Mouse (Mus musculus) kidney, embryonic 14.5 days (tissue): ENCODE results near the gene Krtap3-3. TPM values are rescaled to one million over a fixed set of nuclear protein-coding genes. Genes with fewer than 3 reads are reported as not detected.

ENCODE experiments used
- ATAC-seq: fragments of 200-750 bp; cut with Nextera tagmentation; 2 replicates; pipeline ENCODE4 v1.8.0; 2017; ENCODE audit warnings: moderate number of reproducible peaks, mild to moderate bottlenecking, moderate TSS enrichment, moderate library complexity; ENCODE audit not compliant: low FRiP score, low TSS enrichment
- H3K27ac ChIP-seq: fragments of 300-500 bp; sonication (generic); 2 replicates; pipeline ENCODE4 v1.5.1; 2014; ENCODE audit warnings: low read depth, mild to moderate bottlenecking, low read length, moderate library complexity, mixed read lengths
- H3K27me3 ChIP-seq: fragments of 300-500 bp; sonication (generic); 2 replicates; pipeline ENCODE4 v1.6.1; 2014; ENCODE audit warnings: mild to moderate bottlenecking, low read length; ENCODE audit not compliant: control insufficient read depth, insufficient read depth
- H3K36me3 ChIP-seq: fragments of 300-500 bp; sonication (generic); 2 replicates; pipeline ENCODE4 v1.6.1; 2014; ENCODE audit warnings: low read length, mixed read lengths; ENCODE audit not compliant: control insufficient read depth, insufficient read depth
- H3K4me1 ChIP-seq: fragments of 300-500 bp; sonication (generic); 2 replicates; pipeline ENCODE4 v1.6.1; 2014; ENCODE audit warnings: low read length, mixed read lengths; ENCODE audit not compliant: control insufficient read depth, insufficient read depth
- H3K4me2 ChIP-seq: fragments of 300-500 bp; sonication (generic); replicated peaks from 2 replicates; pipeline ENCODE4 v1.6.1; 2014; ENCODE audit warnings: low read depth, mild to moderate bottlenecking, low read length
- H3K4me3 ChIP-seq: fragments of 300-500 bp; sonication (generic); 2 replicates; pipeline ENCODE4 v1.5.1; 2014; ENCODE audit warnings: mild to moderate bottlenecking, low read length
- H3K9ac ChIP-seq: fragments of 300-500 bp; sonication (generic); 2 replicates; pipeline ENCODE4 v1.6.1; 2014; ENCODE audit warnings: low read depth, mild to moderate bottlenecking, low read length, moderate library complexity
- H3K9me3 ChIP-seq: fragments of 300-500 bp; sonication (generic); 2 replicates; pipeline ENCODE4 v1.6.1; 2016; ENCODE audit warnings: low read length; ENCODE audit not compliant: control insufficient read depth
- WGBS: fragments of 180-500 bp; shearing (Covaris S2); extraction: QIAGEN DNeasy Blood & Tissue Kit; methylation state at CpG from one replicate; pipeline ENCODE4 v1.1.7; 2014; 5-methylcytosine and 5-hydroxymethylcytosine counted together
- polyA plus RNA-seq: library from polyadenylated mRNA; unstranded; fragments of >200 nt; fragmentation: Nextera tagmentation; extraction: Ambion mirVana; gene quantifications from 2 replicates; pipeline ENCODE4 v1.2.1, GENCODE M21; 2014

The Krtap3-3 gene
- polyA plus RNA-seq, 1 experiment from 2014 or later = not detected

GRCm38 (mm10) chr11:99573164-99573563 is 22.5 kb upstream of the Krtap3-3 start:
- H3K4me3 ChIP-seq = no peak overlapping the region
- H3K36me3 ChIP-seq = no peaks in the 10 kb centered on the region
- no peak overlapping the region for H3K4me2 ChIP-seq
- 57% methylated on average over 4 of the region's 4 CpGs for WGBS
- no peaks in the 10 kb centered on the region for H3K27me3 ChIP-seq
- H3K9ac ChIP-seq = no peak overlapping the region
- no peak for ATAC-seq
- no peaks in the 10 kb centered on the region for H3K9me3 ChIP-seq
- H3K4me1 ChIP-seq = no peaks in the 10 kb centered on the region
- H3K27ac ChIP-seq = no peak overlapping the region

GRCm38 (mm10) chr11:99566530-99566929 is 15.9 kb upstream of the Krtap3-3 start, which contains the start of gene Krtap3-1:
Gene Krtap3-1, minus strand, starts transcription at chr11:99566630.
- no peaks in the 10 kb centered on the region for H3K27me3 ChIP-seq
- ATAC-seq = no peak
- H3K9me3 ChIP-seq = no peaks in the 10 kb centered on the region
- no peaks in the 10 kb centered on the region for H3K4me1 ChIP-seq
- 79% methylated on average over 7 of the region's 7 CpGs for WGBS
- H3K4me3 ChIP-seq = no peak within 1 kb of the TSS
- no peak within 1 kb of the TSS for H3K9ac ChIP-seq
- no peak within 1 kb of the TSS for H3K4me2 ChIP-seq
- no peak within 1 kb of the TSS for H3K27ac ChIP-seq
- no peaks in the 10 kb centered on the region for H3K36me3 ChIP-seq

GRCm38 (mm10) chr11:99562580-99562979 is 11.9 kb upstream of the Krtap3-3 start:
- WGBS = 69% methylated on average over 6 of the region's 6 CpGs
- Histone ChIP-seq H3K4me1 (no peaks in the 10 kb centered on the region), H3K4me3 (no peak overlapping the region), H3K36me3 (no peaks in the 10 kb centered on the region), H3K27ac (no peak overlapping the region), H3K27me3 (no peaks in the 10 kb centered on the region), H3K9me3 (no peaks in the 10 kb centered on the region), H3K4me2 (no peak overlapping the region), H3K9ac (no peak overlapping the region)
- no peak for ATAC-seq

GRCm38 (mm10) chr11:99559366-99559765 is 8.7 kb upstream of the Krtap3-3 start, which contains the start of gene Gm11939:
Gene Gm11939, minus strand, starts transcription at chr11:99559466.
- Histone ChIP-seq H3K27me3 (no peaks in the 10 kb centered on the region), H3K36me3 (no peaks in the 10 kb centered on the region), H3K27ac (no peak within 1 kb of the TSS), H3K9me3 (no peaks in the 10 kb centered on the region), H3K4me2 (no peak within 1 kb of the TSS), H3K4me3 (no peak within 1 kb of the TSS), H3K9ac (no peak within 1 kb of the TSS), H3K4me1 (no peaks in the 10 kb centered on the region)
- no peak for ATAC-seq
- 89% methylated on average over 9 of the region's 9 CpGs for WGBS

- 50% methylated on average over 3 of the region's 3 CpGs for WGBS
Measured at GRCm38 (mm10) chr11:99557976-99558745, 7.5 kb upstream of the Krtap3-3 start.

GRCm38 (mm10) chr11:99556753-99557152 is 6.1 kb upstream of the Krtap3-3 start, which contains the start of gene Krtap3-2:
Gene Krtap3-2, minus strand, starts transcription at chr11:99556853.
- no peak within 1 kb of the TSS for H3K4me2 ChIP-seq
- no peaks in the 10 kb centered on the region for H3K9me3 ChIP-seq
- H3K9ac ChIP-seq = no peak within 1 kb of the TSS
- H3K27me3 ChIP-seq = no peaks in the 10 kb centered on the region
- no peak within 1 kb of the TSS for H3K27ac ChIP-seq
- no peaks in the 10 kb centered on the region for H3K36me3 ChIP-seq
- no peak for ATAC-seq
- H3K4me1 ChIP-seq = no peaks in the 10 kb centered on the region
- 80% methylated on average over 2 of the region's 2 CpGs for WGBS
- no peak within 1 kb of the TSS for H3K4me3 ChIP-seq

More at GRCm38 (mm10) chr11:99557976-99558745, 7.5 kb upstream of the Krtap3-3 start:
- Histone ChIP-seq H3K4me3 (no peak overlapping the region), H3K27ac (no peak overlapping the region), H3K36me3 (no peaks in the 10 kb centered on the region), H3K9ac (no peak overlapping the region), H3K4me1 (no peaks in the 10 kb centered on the region), H3K9me3 (no peaks in the 10 kb centered on the region), H3K4me2 (no peak overlapping the region), H3K27me3 (no peaks in the 10 kb centered on the region)
- ATAC-seq = no peak

GRCm38 (mm10) chr11:99556195-99556594 is 5.5 kb upstream of the Krtap3-3 start:
- Histone ChIP-seq H3K27ac (no peak overlapping the region), H3K27me3 (no peaks in the 10 kb centered on the region), H3K36me3 (no peaks in the 10 kb centered on the region), H3K9ac (no peak overlapping the region), H3K4me1 (no peaks in the 10 kb centered on the region), H3K4me3 (no peak overlapping the region), H3K4me2 (no peak overlapping the region), H3K9me3 (no peaks in the 10 kb centered on the region)
- no peak for ATAC-seq
- WGBS = 87% methylated on average over 2 of the region's 2 CpGs

GRCm38 (mm10) chr11:99547892-99548291 is 2.8 kb downstream of the Krtap3-3 start:
- no peak for ATAC-seq
- no peaks in the 10 kb centered on the region for H3K27me3 ChIP-seq
- no peak overlapping the region for H3K4me2 ChIP-seq
- H3K4me1 ChIP-seq = no peaks in the 10 kb centered on the region
- no peak overlapping the region for H3K27ac ChIP-seq
- H3K36me3 ChIP-seq = no peaks in the 10 kb centered on the region
- H3K9me3 ChIP-seq = no peaks in the 10 kb centered on the region
- H3K4me3 ChIP-seq = no peak overlapping the region
- H3K9ac ChIP-seq = no peak overlapping the region

GRCm38 (mm10) chr11:99539721-99540120 is 10.9 kb downstream of the Krtap3-3 start:
- Histone ChIP-seq H3K27ac (no peak overlapping the region), H3K4me1 (no peaks in the 10 kb centered on the region), H3K4me2 (no peak overlapping the region; the same call in 1 of the 2 replicates), H3K4me3 (no peak overlapping the region), H3K27me3 (no peaks in the 10 kb centered on the region), H3K9me3 (no peaks in the 10 kb centered on the region), H3K9ac (no peak overlapping the region), H3K36me3 (no peaks in the 10 kb centered on the region)
- ATAC-seq = no peak
- whole genome bisulfite sequencing = 64% methylated on average over 9 of the region's 9 CpGs
